9 mouse cellular contexts compared by ENCODE assay signal in the genomic region with DNA sequence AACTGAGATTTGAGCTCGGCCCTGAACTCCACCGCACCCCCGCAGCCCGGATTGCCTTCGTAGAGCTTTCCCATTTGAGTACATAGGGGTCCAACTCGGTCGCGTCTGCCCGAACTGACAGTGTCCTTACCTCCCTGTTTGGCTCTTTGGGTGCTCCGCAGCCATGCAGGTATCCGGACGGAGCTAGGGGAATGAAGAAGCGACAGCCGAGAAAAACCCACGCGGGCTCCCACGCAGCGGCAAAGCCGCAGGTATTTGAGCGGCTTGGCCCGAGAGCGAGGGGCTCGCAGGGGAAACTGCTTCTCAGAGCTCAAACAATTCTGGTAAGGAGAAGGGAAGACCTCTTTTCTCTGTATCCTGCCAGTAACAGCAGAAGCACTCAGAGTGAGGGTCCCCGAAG.
DNase-seq lines count a peak whose midpoint lies in the region; ATAC-seq and TF ChIP-seq lines count a peak whose summit lies in the region.
"Had no signal": no experiment of that assay in that cellular context is flagged by ENCODE, and none has a peak within 500 bp of the region (broad histone marks: within the 10 kb centered on the region; RNA-seq: fewer than 3 reads in every experiment).

No protein-coding gene starts in this region.

- H3K27ac ChIP-seq in heart, embryonic 10.5 days: no peak overlapping the region
- H3K27ac ChIP-seq in liver, embryonic 13.5 days: no peak overlapping the region
- no peak overlapping the region for H3K27ac ChIP-seq in left cerebral cortex, adult 2 months

- no peak overlapping the region for H3K9ac ChIP-seq in liver, embryonic 13.5 days

- H3K36me3 ChIP-seq in heart, embryonic 10.5 days: no peaks in the 10 kb centered on the region
- no peaks in the 10 kb centered on the region for H3K36me3 ChIP-seq in liver, embryonic 13.5 days

- no peak for TF ChIP-seq CTCF in left cerebral cortex, adult 2 months (IDR thresholded peaks at IDR 0.05)

- peaks cover 32% of the 10 kb centered on the region for H3K4me1 ChIP-seq in heart, embryonic 10.5 days
- peaks cover 31% of the 10 kb centered on the region for H3K4me1 ChIP-seq in liver, embryonic 13.5 days (replicated peaks)

- H3K4me2 ChIP-seq in liver, embryonic 13.5 days: peak overlapping the region; percentile 55

- DNase-seq in heart, embryonic 10.5 days (ENCODE audit: low spot score): no peak
- DNase-seq in heart, adult 18-20 months: no peak
- peak; percentile 31 for DNase-seq in thymus, postnatal 4 days
- no peak for DNase-seq in thymus, postnatal 10 days (ENCODE audit: low spot score in 2 of 2)
- no peak for DNase-seq in liver, embryonic 13.5 days
- no peak for DNase-seq in left cerebral cortex, adult 2 months (ENCODE audit: extremely low spot score in 1 of 2, low spot score in 2 of 2)
- no peak for DNase-seq in adipocyte (ENCODE audit: low spot score)
- DNase-seq in cerebellum, postnatal 25 days: no peak

- H3K9me3 ChIP-seq in heart, embryonic 10.5 days: no peaks in the 10 kb centered on the region
- H3K9me3 ChIP-seq in liver, embryonic 13.5 days (replicated peaks): no peaks in the 10 kb centered on the region

- peak overlapping the region; percentile 47 for H3K4me3 ChIP-seq in heart, embryonic 10.5 days
- H3K4me3 ChIP-seq in liver, embryonic 13.5 days (replicated peaks): peak overlapping the region; percentile 32
- H3K4me3 ChIP-seq in left cerebral cortex, adult 2 months: no peak overlapping the region
- H3K4me3 ChIP-seq: myocyte had no signal

- peaks cover 61% of the 10 kb centered on the region for H3K27me3 ChIP-seq in heart, embryonic 10.5 days (ENCODE audit: insufficient read depth, poor library complexity, severe bottlenecking)
- H3K27me3 ChIP-seq in liver, embryonic 13.5 days: peaks cover 84% of the 10 kb centered on the region

- intact Hi-C loops in left cerebral cortex, adult 2 months (cut with DNase I): loop anchor here (5.0 kb wide), 2 partner anchors 1558 to 1578 kb away; no protein-coding TSS in a partner anchor

- WGBS in heart, embryonic 10.5 days: 6% methylated on average over 24 of the region's 24 CpGs
- WGBS in liver, embryonic 13.5 days (ENCODE audit: insufficient replicate concordance): 16% methylated on average over 24 of the region's 24 CpGs

- ATAC-seq in liver, embryonic 13.5 days (ENCODE audit: low read depth): no peak
